Mouse (Mus musculus): Measurements from ENCODE around the gene Rgs7. TPM values are rescaled to one million over a fixed set of nuclear protein-coding genes. Genes with fewer than 3 reads are reported as not detected.

Gene Rgs7
- polyA plus RNA-seq (2017; shearing (Covaris generic)), result not detected

GRCm38 (mm10) chr1:175491861-175492682 lies at the start of gene Rgs7:
Gene Rgs7, minus strand, starts transcription at chr1:175492500.

Other genes starting within 250 kb of the Rgs7 start
- not detected for gene Kmo, start 127.9 kb upstream of the Rgs7 start, polyA plus RNA-seq (2017; shearing (Covaris generic))
- 30.2 TPM for gene Fh1, start 133.1 kb upstream of the Rgs7 start, polyA plus RNA-seq (2017; shearing (Covaris generic))
- gene Opn3, start 200.3 kb upstream of the Rgs7 start, polyA plus RNA-seq (2017; shearing (Covaris generic)), result not detected
- 1.0 TPM for gene Chml, start 200.4 kb upstream of the Rgs7 start, polyA plus RNA-seq (2017; shearing (Covaris generic))
- gene Wdr64, start 206.1 kb upstream of the Rgs7 start, polyA plus RNA-seq (2017; shearing (Covaris generic)), result not detected